Mouse (Mus musculus) kidney, postnatal 0 days (tissue): Measurements from ENCODE around the gene Gm17079. TPM values are rescaled to one million over a fixed set of nuclear protein-coding genes. Genes with fewer than 3 reads are reported as not detected.
"Not testable (repeated sequence)": the region's sequence is repeated elsewhere in the genome, so short reads cannot be mapped to it uniquely, and the experiment has no call there.

ENCODE experiments used
- ATAC-seq: fragments of 200-750 bp; cut with Nextera tagmentation; replicated peaks from 2 replicates; pipeline ENCODE4 v1.8.0; 2017; ENCODE audit warnings: low read depth, moderate number of reproducible peaks, moderate TSS enrichment, moderate library complexity; ENCODE audit not compliant: low FRiP score
- DNase-seq: peaks from one replicate; pipeline ENCODE4 v3.0.0-alpha.2; 2016; ENCODE audit warnings: low spot score
- H3K27ac ChIP-seq: fragments of 300-500 bp; sonication (generic); 2 replicates; pipeline ENCODE4 v1.5.1; 2014; ENCODE audit warnings: mild to moderate bottlenecking
- H3K27me3 ChIP-seq: fragments of 300-500 bp; sonication (generic); 2 replicates; pipeline ENCODE4 v1.6.1; 2014; ENCODE audit warnings: low read length, mixed read lengths; ENCODE audit not compliant: insufficient read depth
- H3K36me3 ChIP-seq: fragments of 300-500 bp; sonication (generic); 2 replicates; pipeline ENCODE4 v1.6.1; 2014; ENCODE audit warnings: low read length, mixed read lengths; ENCODE audit not compliant: insufficient read depth
- H3K4me1 ChIP-seq: fragments of 300-500 bp; sonication (generic); replicated peaks from 2 replicates; pipeline ENCODE4 v1.6.1; 2014; ENCODE audit warnings: antibody characterized with exemption, low read length, mixed read lengths; ENCODE audit not compliant: insufficient read depth
- H3K4me2 ChIP-seq: fragments of 300-500 bp; sonication (generic); 2 replicates; pipeline ENCODE4 v1.6.1; 2014; ENCODE audit warnings: mild to moderate bottlenecking, low read length, moderate library complexity, mixed read lengths
- H3K4me3 ChIP-seq: fragments of 300-500 bp; sonication (generic); replicated peaks from 2 replicates; pipeline ENCODE4 v1.5.1; 2014; ENCODE audit warnings: low read depth, low read length
- H3K9ac ChIP-seq: fragments of 300-500 bp; sonication (generic); 2 replicates; pipeline ENCODE4 v1.6.1; 2014; ENCODE audit warnings: low read depth, low read length
- H3K9me3 ChIP-seq: fragments of 300-500 bp; sonication (generic); replicated peaks from 2 replicates; pipeline ENCODE4 v1.6.1; 2016; ENCODE audit warnings: low read length, inconsistent platforms, mixed read lengths
- CTCF ChIP-seq: IDR thresholded peaks from 2 replicates; pipeline ENCODE4 v1.5.1; 2016; ENCODE audit warnings: antibody characterized with exemption, low read depth, mild to moderate bottlenecking, moderate library complexity
- WGBS: fragments of 180-500 bp; shearing (Covaris S2); extraction: QIAGEN DNeasy Blood & Tissue Kit; methylation state at CpG from one replicate; pipeline ENCODE4 v1.1.7; 2014; 5-methylcytosine and 5-hydroxymethylcytosine counted together
- polyA plus RNA-seq: library from polyadenylated mRNA; unstranded; fragments of >200 nt; fragmentation: Nextera tagmentation; extraction: Ambion mirVana; gene quantifications from 2 replicates; pipeline ENCODE4 v1.2.1, GENCODE M21; 2015

The Gm17079 gene
- not detected in 2 replicates for polyA plus RNA-seq

DNA sequence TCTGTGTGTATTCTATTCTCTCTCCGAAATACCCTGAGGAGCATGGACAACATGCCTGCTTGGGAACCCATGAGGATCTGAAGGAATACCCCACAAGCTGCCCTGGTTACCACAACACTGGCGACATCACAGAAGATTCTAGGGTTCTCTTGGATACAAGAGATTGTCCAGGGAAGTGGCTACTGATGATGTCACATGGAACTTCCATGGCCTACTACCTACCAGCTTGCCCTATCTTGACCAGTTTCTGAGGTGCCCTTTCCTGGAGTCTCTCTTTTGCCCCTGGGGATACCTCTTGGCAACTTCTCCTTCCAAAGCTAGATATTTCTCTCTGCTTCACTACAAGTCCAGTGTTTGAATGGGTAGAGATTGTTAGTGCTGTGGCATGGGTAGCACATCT, at the start of gene Gm17079:
Gm17079 (minus strand) TSS at position 101 of the 400 bp plus-strand sequence.
- not testable (repeated sequence) for ATAC-seq, H3K27ac ChIP-seq, H3K36me3 ChIP-seq, H3K4me3 ChIP-seq, H3K9ac ChIP-seq, H3K4me1 ChIP-seq, H3K4me2 ChIP-seq, H3K9me3 ChIP-seq, H3K27me3 ChIP-seq, DNase-seq
- 85% methylated on average over 1 of the region's 2 CpGs for WGBS

- Histone ChIP-seq H3K9ac (no peak overlapping the region), H3K27me3 (peaks cover 33% of the 10 kb centered on the region), H3K36me3 (no peaks in the 10 kb centered on the region), H3K4me3 (peak overlapping the region; percentile 46), H3K4me2 (peak overlapping the region; percentile 78), H3K9me3 (no peaks in the 10 kb centered on the region), H3K27ac (no peak overlapping the region), H3K4me1 (no peaks in the 10 kb centered on the region)
- under 1% methylated on average over 42 of the region's 42 CpGs for WGBS
- DNase-seq, result no peak
- peak; percentile 46; the same call in 1 of the 2 replicates for ATAC-seq
- TF ChIP-seq CTCF, result no peak
These were observed 45.3 kb upstream of the Gm17079 start for GRCm38 (mm10) chr14:51740347-51741170.

- no peak for DNase-seq
- peak overlapping the region; percentile 17; the same call in 1 of the 2 replicates for H3K4me3 ChIP-seq
- H3K27me3 ChIP-seq, result peaks cover 33% of the 10 kb centered on the region
- H3K27ac ChIP-seq, result no peak overlapping the region
- H3K36me3 ChIP-seq, result no peaks in the 10 kb centered on the region
- no peaks in the 10 kb centered on the region for H3K9me3 ChIP-seq
- TF ChIP-seq CTCF, result no peak
- H3K4me1 ChIP-seq, result no peaks in the 10 kb centered on the region
- H3K9ac ChIP-seq, result no peak overlapping the region
- H3K4me2 ChIP-seq, result peak overlapping the region; percentile 78
- ATAC-seq, result peak; percentile 33; the same call in 1 of the 2 replicates
- WGBS, result 2% methylated on average over 24 of the region's 24 CpGs
These were observed 44.1 kb upstream of the Gm17079 start for GRCm38 (mm10) chr14:51739150-51739993.

- Histone ChIP-seq H3K4me1 (no peaks in the 10 kb centered on the region), H3K9me3 (no peaks in the 10 kb centered on the region), H3K27ac (no peak overlapping the region), H3K36me3 (no peaks in the 10 kb centered on the region), H3K9ac (no peak overlapping the region), H3K27me3 (peaks cover 33% of the 10 kb centered on the region), H3K4me3 (peak overlapping the region; percentile 17; the same call in 1 of the 2 replicates), H3K4me2 (peak overlapping the region; percentile 78)
- DNase-seq (no peak), ATAC-seq (no peak)
- WGBS, result 3% methylated on average over 29 of the region's 29 CpGs
- TF ChIP-seq CTCF, result no peak
These were observed 43.3 kb upstream of the Gm17079 start for GRCm38 (mm10) chr14:51738411-51739149.

DNA sequence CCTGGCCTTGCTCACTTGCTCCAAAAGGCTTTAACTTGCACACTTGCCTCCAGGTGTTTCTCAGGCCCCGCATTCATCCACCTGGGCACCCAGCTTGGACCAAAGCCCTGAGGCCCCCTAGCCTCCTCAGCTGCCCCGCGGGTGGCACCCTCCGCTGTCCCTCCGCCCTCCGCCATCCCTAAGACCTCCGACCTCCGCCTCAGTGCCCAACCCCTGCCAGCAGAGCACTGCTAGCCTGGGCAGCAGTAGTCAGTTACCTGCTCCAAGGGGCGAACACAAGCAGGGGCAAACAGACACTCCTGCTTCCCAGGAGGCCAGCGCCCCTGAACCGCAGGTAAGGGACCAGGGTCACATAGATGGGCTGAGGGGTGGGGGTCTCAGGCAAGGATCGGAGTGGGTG, 42.7 kb upstream of the Gm17079 start:
- TF ChIP-seq CTCF, result no peak
- no peaks in the 10 kb centered on the region for H3K9me3 ChIP-seq
- no peak for DNase-seq
- no peak overlapping the region for H3K4me2 ChIP-seq
- H3K27me3 ChIP-seq, result peaks cover 33% of the 10 kb centered on the region
- WGBS, result 19% methylated on average over 12 of the region's 12 CpGs
- H3K4me1 ChIP-seq, result no peaks in the 10 kb centered on the region
- no peak overlapping the region for H3K9ac ChIP-seq
- H3K4me3 ChIP-seq, result no peak overlapping the region
- ATAC-seq, result no peak
- no peaks in the 10 kb centered on the region for H3K36me3 ChIP-seq
- no peak overlapping the region for H3K27ac ChIP-seq

DNA sequence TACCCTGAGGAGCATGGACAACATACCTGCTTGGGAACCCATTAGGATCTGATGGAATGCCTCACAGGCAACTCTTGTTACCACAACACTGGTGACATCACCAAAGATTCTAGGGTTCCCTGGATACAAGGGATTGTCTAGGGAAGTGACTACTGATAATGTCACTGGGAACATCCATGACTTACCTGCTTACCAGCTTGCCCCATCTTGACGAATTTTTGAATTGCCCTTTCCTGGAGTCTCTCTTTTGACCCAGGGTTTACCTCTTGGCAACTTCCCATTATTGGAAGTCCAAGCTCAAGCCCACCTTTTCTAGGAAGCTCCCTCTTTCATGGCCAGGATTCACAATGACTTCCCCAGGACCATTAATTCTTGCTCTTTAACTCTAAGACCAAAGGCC, 21.8 kb upstream of the Gm17079 start, which contains the start of gene Gm5800:
Gm5800 (minus strand) TSS at position 101 of the 400 bp plus-strand sequence.
- no peaks in the 10 kb centered on the region for H3K27me3 ChIP-seq
- no peaks in the 10 kb centered on the region for H3K9me3 ChIP-seq
- no peak within 1 kb of the TSS for H3K9ac ChIP-seq
- H3K4me2 ChIP-seq, result no peak within 1 kb of the TSS
- no peak within 1 kb of the TSS for H3K4me3 ChIP-seq
- no peak within 1 kb of the TSS for H3K27ac ChIP-seq
- 50% methylated on average over 1 of the region's 1 CpGs for WGBS
- no peak for TF ChIP-seq CTCF
- no peaks in the 10 kb centered on the region for H3K4me1 ChIP-seq
- H3K36me3 ChIP-seq, result no peaks in the 10 kb centered on the region
- ATAC-seq, result no peak
- no peak for DNase-seq
